In genomic region chr7:121446281-121446680, GRCm38 (mm10) we compare ENCODE assay signal across 23 mouse cellular contexts. TPM values are rescaled to one million over a fixed set of nuclear protein-coding genes. Genes with fewer than 3 reads are reported as not detected.
A peak's percentile ranks its signal among the peaks of the same experiment; 100 is the strongest.
DNase-seq lines count a peak whose midpoint lies in the region; ATAC-seq and TF ChIP-seq lines count a peak whose summit lies in the region.
"Had no signal": no experiment of that assay in that cellular context is flagged by ENCODE, and none has a peak within 500 bp of the region (broad histone marks: within the 10 kb centered on the region; RNA-seq: fewer than 3 reads in every experiment).

No protein-coding gene starts in this region.

- H3K36me3 ChIP-seq in liver, adult 2 months (ENCODE audit: control insufficient read depth, insufficient read depth, low read length): no peaks in the 10 kb centered on the region
- H3K36me3 ChIP-seq in liver, embryonic 12.5 days: no peaks in the 10 kb centered on the region
- H3K36me3 ChIP-seq in kidney, adult 2 months (ENCODE audit: control insufficient read depth, insufficient read depth, low read length): no peaks in the 10 kb centered on the region
- H3K36me3 ChIP-seq: embryonic facial prominence, embryonic 12.5 days; heart, embryonic 15.5 days; midbrain, embryonic 12.5 days had no signal

- H3K79me2 ChIP-seq in liver, adult 2 months (ENCODE audit: control insufficient read depth, insufficient read depth, low read length): no peaks in the 10 kb centered on the region

- no peak for TF ChIP-seq POLR2A in liver, adult 2 months (IDR thresholded peaks at IDR 0.05; ENCODE audit: extremely low read depth, insufficient read depth, low read length)
- no peak for TF ChIP-seq POLR2A in kidney, adult 2 months (IDR thresholded peaks at IDR 0.05; ENCODE audit: low read depth, low read length)

- H3K9ac ChIP-seq in liver, adult 2 months (ENCODE audit: low read depth, low read length): no peak overlapping the region
- H3K9ac ChIP-seq in liver, embryonic 12.5 days: no peak overlapping the region
- H3K9ac ChIP-seq: embryonic facial prominence, embryonic 12.5 days; heart, embryonic 15.5 days; lung, embryonic 14.5 days; midbrain, embryonic 12.5 days had no signal

- no peak for ATAC-seq in liver, embryonic 12.5 days
- ATAC-seq in granulocyte monocyte progenitor cell, adult 5-6 weeks (replicated peaks; ENCODE audit: poor library complexity, severe bottlenecking): peak; percentile 97
- ATAC-seq: activated CD4-positive, CD25-positive, alpha-beta regulatory T cell, adult 4 months; CD4-positive, CD25-positive, alpha-beta regulatory T cell, adult 4 months; hindbrain, postnatal 0 days had no signal

- H3K27ac ChIP-seq in liver, adult 2 months (replicated peaks; ENCODE audit: insufficient read depth, low read depth, low read length): no peak overlapping the region
- H3K27ac ChIP-seq in liver, embryonic 12.5 days: no peak overlapping the region
- H3K27ac ChIP-seq in kidney, adult 2 months (ENCODE audit: insufficient read depth, low read depth, low read length): no peak overlapping the region
- H3K27ac ChIP-seq: embryonic facial prominence, embryonic 12.5 days; heart, embryonic 15.5 days; hindbrain, postnatal 0 days; midbrain, embryonic 12.5 days had no signal

- H3K4me3 ChIP-seq in liver, adult 2 months (ENCODE audit: insufficient read depth, low read depth, low read length): no peak overlapping the region
- no peak overlapping the region for H3K4me3 ChIP-seq in liver, embryonic 12.5 days
- no peak overlapping the region for H3K4me3 ChIP-seq in kidney, adult 2 months (ENCODE audit: insufficient read depth, low read depth, low read length)
- H3K4me3 ChIP-seq: embryonic facial prominence, embryonic 12.5 days; heart, embryonic 15.5 days; midbrain, embryonic 12.5 days had no signal

- H3K9me3 ChIP-seq in liver, embryonic 12.5 days (replicated peaks): no peaks in the 10 kb centered on the region
- H3K9me3 ChIP-seq: embryonic facial prominence, embryonic 12.5 days; heart, embryonic 15.5 days; midbrain, embryonic 12.5 days had no signal

- H3K4me1 ChIP-seq in liver, adult 2 months (ENCODE audit: control insufficient read depth, insufficient read depth, low read length): no peaks in the 10 kb centered on the region
- H3K4me1 ChIP-seq in liver, embryonic 12.5 days: no peaks in the 10 kb centered on the region
- H3K4me1 ChIP-seq in kidney, adult 2 months (ENCODE audit: control insufficient read depth, insufficient read depth, low read length): no peaks in the 10 kb centered on the region
- H3K4me1 ChIP-seq: heart, embryonic 15.5 days had no signal

- no peak overlapping the region for H3K4me2 ChIP-seq in liver, embryonic 12.5 days
- H3K4me2 ChIP-seq: embryonic facial prominence, embryonic 12.5 days; heart, embryonic 15.5 days; lung, embryonic 14.5 days; midbrain, embryonic 12.5 days had no signal

- intact Hi-C loops in left cerebral cortex, postnatal 4 days (cut with DNase I): no loop called here

- WGBS in liver, adult 2 months: 77% methylated on average over 4 of the region's 4 CpGs
- 32% methylated on average over 4 of the region's 4 CpGs for WGBS in liver, embryonic 12.5 days (ENCODE audit: insufficient replicate concordance)
- 79% methylated on average over 4 of the region's 4 CpGs for WGBS in kidney, adult 2 months

- peak; percentile 29 for DNase-seq in liver, adult 2 months (ENCODE audit: extremely low read depth, low read depth, low spot score)
- DNase-seq in lung, postnatal 36 days: peak; percentile 65
- peak; percentile 10 to 19 for DNase-seq in spleen, postnatal 14 days (ENCODE audit: low spot score in 2 of 2)
- no peak for DNase-seq in left cerebral cortex, postnatal 4 days
- DNase-seq in ovary, postnatal 14 days (ENCODE audit: low spot score): no peak
- no peak for DNase-seq in kidney, adult 2 months
- DNase-seq: cerebellum, adult 11 months; cerebellum, postnatal 36 days; gastrocnemius, postnatal 36 days; kidney, adult 8-10 months; kidney, postnatal 36 days; layer of hippocampus, postnatal 36 days; lung, embryonic 14.5 days; right cerebral cortex, postnatal 14 days had no signal

- no peaks in the 10 kb centered on the region; the same call in 1 of the 2 replicates for H3K27me3 ChIP-seq in liver, adult 2 months (ENCODE audit: control insufficient read depth, insufficient read depth, low read length)
- no peaks in the 10 kb centered on the region for H3K27me3 ChIP-seq in liver, embryonic 12.5 days (replicated peaks)
- H3K27me3 ChIP-seq in kidney, adult 2 months (replicated peaks; ENCODE audit: control insufficient read depth, insufficient read depth, low read length): no peaks in the 10 kb centered on the region
- H3K27me3 ChIP-seq: embryonic facial prominence, embryonic 12.5 days; heart, embryonic 15.5 days; midbrain, embryonic 12.5 days had no signal

- no peak for TF ChIP-seq CTCF in liver, adult 2 months (IDR thresholded peaks at IDR 0.05; ENCODE audit: low read depth, low read length)
- no peak for TF ChIP-seq CTCF in kidney, adult 2 months (conservative IDR thresholded peaks at IDR 0.05; ENCODE audit: insufficient read depth, insufficient read length, low read depth, low read length)

RNA-seq across cellular contexts. Expression of gene Hs3st2, which starts 54.6 kb away (rescaled TPM):
- total RNA-seq in liver, adult 2 months (2014; rRNA removed): not detected in 2 replicates
- not detected in 2 replicates for polyA plus RNA-seq in liver, adult 2 months (2012; rRNA removed)
- 0.13 and 0.32 TPM in 2 replicates for polyA plus RNA-seq in liver, embryonic 12.5 days (2016; fragmentation: Nextera tagmentation; extraction: Ambion mirVana)
- total RNA-seq in granulocyte monocyte progenitor cell, adult 5-6 weeks (2014; fragmentation: Nextera tagmentation): not detected in 2 replicates
- not detected in 2 replicates for total RNA-seq in granulocyte monocyte progenitor cell, adult 5-6 weeks (2017)
- total RNA-seq in left cerebral cortex, postnatal 4 days (2021): 10 to 100 TPM; 56.7 to 61.8 TPM
- 0.03 TPM in 1 of 2 replicates, not detected in the other for polyA plus RNA-seq in kidney, adult 2 months (2012; rRNA removed)
- total RNA-seq: gastrocnemius, postnatal 36 days had no signal
- polyA plus RNA-seq: activated CD4-positive, CD25-positive, alpha-beta regulatory T cell, adult 4 months; CD4-positive, CD25-positive, alpha-beta regulatory T cell, adult 4 months; thymus, postnatal 0 days had no signal

Comparison
In these comparisons a context has a peak if more than half of its experiments do, and no peak if none do; other contexts are left out.
1. DNase-seq: peak in liver, adult 2 months (single experiment), lung, postnatal 36 days (single experiment) and spleen, postnatal 14 days (2 of 2); none in left cerebral cortex, postnatal 4 days (single experiment), ovary, postnatal 14 days (single experiment) and kidney, adult 2 months (single experiment).
2. RNA of gene Hs3st2, which starts 54.6 kb away (total RNA-seq): 56.7 to 61.8 TPM in left cerebral cortex, postnatal 4 days; not detected in liver, adult 2 months and not detected in granulocyte monocyte progenitor cell, adult 5-6 weeks; every median in the first group is over 10 times any median in the second.